15 mouse cellular contexts compared by ENCODE assay signal in the genomic region with DNA sequence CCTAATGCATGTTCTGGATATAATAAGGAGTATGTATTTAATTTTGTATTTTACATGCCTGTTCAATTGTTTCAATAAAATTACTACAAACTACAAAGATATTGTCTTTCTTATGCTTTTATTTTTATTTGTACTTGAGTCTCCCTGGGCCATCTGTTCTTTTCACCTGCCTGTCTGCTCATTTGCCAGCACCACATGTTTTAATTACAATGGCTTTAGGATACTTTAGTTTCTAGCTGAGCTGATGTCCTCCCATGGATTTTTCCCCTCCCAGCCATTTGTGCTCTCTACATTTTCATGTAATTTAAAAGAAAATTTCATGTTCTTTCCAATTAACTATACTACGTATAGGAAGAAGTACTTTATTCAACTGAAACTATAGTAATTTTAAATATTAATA.
"Had no signal": no experiment of that assay in that cellular context is flagged by ENCODE, and none has a peak within 500 bp of the region (broad histone marks: within the 10 kb centered on the region; RNA-seq: fewer than 3 reads in every experiment).

No protein-coding gene starts in this region.

- H3K36me3 ChIP-seq: limb, embryonic 12.5 days; limb, embryonic 15.5 days; midbrain, embryonic 12.5 days; midbrain, embryonic 15.5 days had no signal

- H3K9me3 ChIP-seq: limb, embryonic 12.5 days; limb, embryonic 15.5 days; midbrain, embryonic 12.5 days; midbrain, embryonic 15.5 days had no signal

- H3K9ac ChIP-seq: limb, embryonic 12.5 days; limb, embryonic 15.5 days; liver, embryonic 14.5 days; liver, postnatal 0 days; lung, embryonic 14.5 days; midbrain, embryonic 12.5 days; midbrain, embryonic 15.5 days had no signal

- H3K4me3 ChIP-seq: limb, embryonic 12.5 days; limb, embryonic 15.5 days; midbrain, embryonic 12.5 days; midbrain, embryonic 15.5 days had no signal

- H3K27me3 ChIP-seq: limb, embryonic 12.5 days; limb, embryonic 15.5 days; midbrain, embryonic 12.5 days; midbrain, embryonic 15.5 days had no signal

- H3K27ac ChIP-seq: limb, embryonic 12.5 days; limb, embryonic 15.5 days; liver, embryonic 14.5 days; macrophage; midbrain, embryonic 12.5 days; midbrain, embryonic 15.5 days had no signal

- H3K4me2 ChIP-seq: limb, embryonic 12.5 days; limb, embryonic 15.5 days; liver, embryonic 11.5 days; lung, embryonic 14.5 days; midbrain, embryonic 12.5 days; midbrain, embryonic 15.5 days had no signal

- H3K4me1 ChIP-seq: limb, embryonic 12.5 days; limb, embryonic 15.5 days; midbrain, embryonic 12.5 days; midbrain, embryonic 15.5 days had no signal

- DNase-seq: kidney, postnatal 10 days; kidney, postnatal 36 days; left cerebral cortex, postnatal 4 days; liver, postnatal 0 days; lung, embryonic 14.5 days; thymus, adult 18-20 months; thymus, postnatal 36 days had no signal

- ATAC-seq: liver, postnatal 0 days; lung, postnatal 0 days; midbrain, embryonic 15.5 days had no signal
